Mouse (Mus musculus) testis, postnatal 14 days (tissue): ENCODE measurements around the gene H2al1b.

Experiments
- DNase-seq: peaks from one replicate; pipeline ENCODE4 v3.0.0; 2021; ENCODE audit warnings: low spot score

Gene H2al1b

GRCm38 (mm10) chrX:11346756-11347155 is 44.5 kb downstream of the H2al1b start:
- DNase-seq: peak; percentile 4
